Mouse (Mus musculus) left cerebral cortex, adult 8-10 months (tissue): Measurements from ENCODE around the gene Ghrh. TPM values are rescaled to one million over a fixed set of nuclear protein-coding genes. Genes with fewer than 3 reads are reported as not detected.

Source experiments
- DNase-seq, 2 experiments: peaks; one replicate each; pipeline ENCODE4 v3.0.0; 2022; ENCODE audit warnings: low spot score in 2 of 2
- total RNA-seq, 4 experiments: library from RNA; stranded (reverse); gene quantifications; 2 replicates each; pipeline ENCODE4 v1.2.4; 2022

Gene Ghrh
- total RNA-seq, 4 experiments from 2014 or later, result 0.83 TPM; not detected in 3

DNA sequence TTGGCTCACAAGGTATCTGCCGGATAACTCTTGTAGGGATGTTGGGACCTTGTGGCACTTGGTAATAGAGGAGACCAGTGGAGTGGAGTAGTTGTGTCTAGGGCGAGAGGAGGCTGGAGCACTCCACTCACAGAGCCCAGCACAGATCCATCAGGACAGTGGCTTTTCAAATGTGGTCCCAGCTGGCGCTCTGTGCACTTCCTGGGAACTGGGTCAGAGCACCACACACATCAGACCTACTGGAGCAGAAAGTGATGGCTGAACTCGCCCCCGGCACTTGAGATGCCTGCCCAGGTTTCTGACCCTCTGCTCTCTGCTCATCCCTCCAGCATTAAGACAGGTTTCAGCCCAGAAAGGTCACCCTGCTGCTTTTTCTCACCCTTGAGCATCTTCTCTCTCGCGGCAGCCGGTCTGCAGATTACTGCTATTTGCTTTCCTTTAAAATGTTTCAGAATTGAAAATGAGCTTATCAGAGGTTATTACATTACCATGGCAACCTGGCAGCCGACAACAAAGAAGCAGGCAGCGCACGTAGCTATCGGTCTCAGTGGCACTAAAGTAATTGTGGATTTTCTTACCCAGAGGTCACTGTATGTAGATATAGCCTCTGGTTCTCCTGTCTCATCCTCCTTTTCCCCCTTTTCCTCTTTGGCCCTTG lies 1.9 kb upstream of the Ghrh start:
- no peak for DNase-seq

DNA sequence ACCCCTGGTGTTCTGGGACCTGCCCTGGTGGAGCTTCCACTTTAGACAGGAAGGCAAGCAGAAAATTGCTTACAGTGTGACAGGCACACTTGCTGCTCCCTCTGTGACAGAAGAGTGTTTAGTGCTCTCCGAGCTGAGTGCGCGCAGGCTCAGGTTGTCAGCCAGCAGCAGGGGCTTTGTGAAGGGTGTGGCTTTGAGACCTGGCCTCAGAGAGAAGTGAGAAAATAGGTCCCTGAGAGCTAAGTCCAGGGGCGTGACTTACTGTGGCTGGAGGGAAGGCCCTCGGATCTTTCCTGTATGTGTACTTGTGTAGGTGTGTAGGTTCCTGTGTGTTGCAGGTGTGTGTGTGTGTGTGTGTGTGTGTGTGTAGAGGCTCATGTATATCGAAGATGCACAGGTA lies 4.0 kb downstream of the Ghrh start:
- no peak for DNase-seq

DNA sequence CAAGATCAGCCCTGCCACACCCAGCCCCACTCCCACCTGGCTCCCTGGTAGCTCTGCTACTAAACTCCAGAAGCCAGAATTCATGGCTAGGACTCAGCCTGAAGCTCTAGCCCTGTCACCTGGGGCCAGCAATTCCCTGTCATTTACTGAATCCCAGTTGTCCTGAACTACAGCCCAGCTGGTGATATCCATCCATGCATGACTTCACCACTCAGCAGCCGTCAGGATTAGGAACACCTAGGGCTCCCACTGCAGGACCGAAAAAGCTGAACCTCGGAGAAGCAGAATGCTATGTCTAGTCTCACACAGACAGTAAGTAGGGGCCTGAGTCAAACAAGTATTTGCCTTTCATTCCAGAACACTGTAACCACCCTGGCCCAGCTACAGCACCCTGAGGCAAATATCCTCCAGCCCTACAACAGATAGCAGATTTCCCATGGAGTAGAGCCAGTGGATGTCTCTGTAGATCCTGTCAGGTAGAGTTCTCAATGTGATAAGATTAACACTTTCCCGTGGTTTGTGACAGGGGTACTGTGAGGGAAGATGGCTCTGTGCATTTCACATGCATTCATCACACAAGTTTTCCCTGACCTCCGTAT lies 4.9 kb downstream of the Ghrh start:
- DNase-seq, result no peak

DNA sequence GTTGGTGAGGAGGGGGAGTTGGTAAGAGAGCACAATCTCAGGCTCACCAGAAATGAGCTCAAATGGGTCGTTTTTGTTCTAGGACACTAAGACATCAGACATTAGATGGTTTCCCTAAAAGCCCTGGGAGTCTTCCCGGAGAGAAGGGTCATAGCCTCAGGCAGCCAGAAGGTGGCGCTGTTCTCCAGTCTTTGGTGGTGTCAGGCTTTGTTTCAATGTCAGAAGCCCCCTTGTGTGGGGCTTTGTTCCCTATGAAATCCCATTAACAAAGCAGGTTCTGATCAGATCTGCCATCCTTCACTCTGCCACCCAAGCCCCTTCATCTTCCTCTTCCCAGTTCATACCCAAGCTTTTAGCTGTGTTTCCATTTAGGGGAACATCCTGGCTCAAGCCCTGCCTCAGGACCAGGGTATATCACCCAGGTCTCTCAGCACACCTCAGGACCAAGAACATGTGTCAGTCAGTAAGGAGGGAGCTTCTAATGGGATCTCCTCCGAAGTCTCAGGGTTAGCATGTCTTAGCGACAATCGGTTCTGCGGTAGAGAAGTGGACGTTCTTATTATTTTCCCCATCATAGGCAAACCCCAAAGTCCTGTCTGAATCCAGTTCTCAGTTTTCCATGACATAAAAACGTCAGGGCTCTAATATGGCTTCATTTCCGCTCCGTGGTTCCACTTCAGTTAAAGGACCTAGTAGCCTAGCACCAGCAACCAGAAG lies 5.6 kb downstream of the Ghrh start:
- DNase-seq, result peak; percentile 44 to 66

DNA sequence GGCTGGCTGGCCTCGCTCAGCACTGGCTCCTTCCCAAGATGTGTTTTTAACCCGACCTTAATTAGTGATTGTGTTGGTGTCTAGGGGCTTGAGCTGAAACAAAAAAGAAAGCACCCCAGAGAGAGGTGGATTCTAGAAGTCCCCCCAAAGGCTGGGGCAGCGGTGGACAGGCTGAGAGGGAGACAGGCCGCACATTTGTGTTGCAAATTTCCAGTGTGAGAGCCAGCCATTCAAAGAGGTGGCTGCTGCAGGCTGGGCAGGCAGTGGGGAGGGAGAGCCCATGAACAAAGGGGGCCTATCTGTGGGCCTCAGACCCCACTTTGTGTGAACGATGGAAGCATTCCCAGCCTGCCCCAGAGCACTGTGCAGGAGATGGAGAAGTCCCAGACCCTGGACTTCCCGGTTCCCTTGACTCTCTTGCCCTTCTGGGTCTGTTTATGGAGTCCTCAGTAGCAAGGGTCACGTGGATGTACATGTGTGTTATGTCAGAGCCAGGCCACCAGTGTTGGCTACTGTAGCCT lies 7.0 kb downstream of the Ghrh start:
- DNase-seq, result peak in 1 of 2 experiments; percentile 80

DNA sequence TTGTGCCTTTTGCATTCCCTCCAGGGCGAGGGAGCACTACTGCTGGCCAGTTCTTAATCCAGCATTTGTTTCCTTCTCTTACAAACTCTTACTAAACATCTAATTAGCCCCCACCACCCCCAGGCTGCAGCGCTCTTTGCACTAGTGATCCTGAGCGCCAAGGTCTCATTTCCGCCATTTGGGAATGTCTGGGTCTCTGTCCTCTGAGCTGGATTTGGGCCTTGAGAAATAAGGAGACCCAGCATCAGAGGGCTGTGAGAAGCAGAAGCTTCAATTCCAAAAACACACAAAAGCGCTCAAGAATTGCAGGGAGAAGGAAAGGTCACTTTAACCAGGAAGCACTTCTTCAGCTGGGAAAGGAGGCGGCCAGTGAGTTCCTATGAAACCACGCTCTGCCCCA lies 7.8 kb downstream of the Ghrh start:
- DNase-seq, result no peak

DNA sequence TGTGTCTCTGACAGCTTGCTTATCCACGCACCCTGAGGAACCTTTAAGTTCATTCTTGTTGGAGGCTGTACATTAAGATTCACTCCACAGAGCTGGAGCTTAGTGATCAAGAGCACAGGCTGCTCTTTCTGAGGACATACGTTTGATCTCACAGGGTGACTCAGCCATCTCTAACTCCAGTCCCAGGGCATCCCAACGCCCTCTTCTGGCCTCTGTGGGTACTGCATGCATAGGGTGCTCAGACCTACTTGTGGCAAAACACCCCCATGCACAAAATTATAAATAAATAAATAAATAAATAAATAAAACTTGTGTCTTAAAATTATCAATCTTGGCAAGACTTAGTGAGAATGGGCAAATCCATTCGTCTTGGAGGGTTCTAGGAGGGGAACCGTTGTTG lies 8.6 kb downstream of the Ghrh start:
- DNase-seq, result peak in 1 of 2 experiments; percentile 56

DNA sequence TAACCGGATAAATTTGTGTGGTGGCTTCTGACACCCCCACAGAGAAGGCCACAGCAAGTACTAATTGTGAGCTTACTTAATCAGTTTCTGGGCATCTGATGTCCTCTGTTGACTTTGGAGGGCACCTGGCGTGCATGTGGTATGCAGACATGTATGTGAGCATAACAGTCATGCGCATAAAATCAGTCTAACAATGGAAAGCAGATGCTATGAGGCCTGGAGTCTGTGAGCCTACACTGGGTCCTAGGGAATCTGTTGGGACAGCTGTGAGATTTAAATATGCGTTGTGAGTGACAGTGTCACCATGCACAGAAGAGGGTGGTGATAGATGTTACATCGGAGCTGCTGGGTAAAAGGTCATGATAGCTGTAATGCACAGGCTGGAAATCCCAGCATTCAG lies 15.2 kb downstream of the Ghrh start:
- no peak for DNase-seq

DNA sequence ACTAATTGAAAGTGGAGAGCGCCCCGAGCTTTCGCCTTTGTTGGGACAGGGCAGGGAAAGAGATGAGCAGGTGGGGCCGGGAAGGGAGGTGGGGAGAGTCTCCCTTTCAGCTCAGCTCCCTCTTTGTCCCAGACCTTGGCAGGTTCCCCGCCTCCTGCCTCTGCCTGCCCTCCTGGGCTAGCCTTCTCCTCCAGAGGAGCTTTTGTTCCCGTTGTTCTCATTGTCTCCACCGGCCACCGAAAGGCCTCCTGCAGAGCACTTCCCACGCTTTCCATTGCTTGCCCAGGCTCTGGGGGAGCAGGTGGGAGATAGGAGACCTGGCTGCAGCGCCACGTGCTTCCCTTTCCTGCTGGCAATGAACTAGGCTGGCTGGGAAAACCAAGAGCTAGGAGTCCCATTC lies 18.7 kb downstream of the Ghrh start:
- DNase-seq, result no peak

DNA sequence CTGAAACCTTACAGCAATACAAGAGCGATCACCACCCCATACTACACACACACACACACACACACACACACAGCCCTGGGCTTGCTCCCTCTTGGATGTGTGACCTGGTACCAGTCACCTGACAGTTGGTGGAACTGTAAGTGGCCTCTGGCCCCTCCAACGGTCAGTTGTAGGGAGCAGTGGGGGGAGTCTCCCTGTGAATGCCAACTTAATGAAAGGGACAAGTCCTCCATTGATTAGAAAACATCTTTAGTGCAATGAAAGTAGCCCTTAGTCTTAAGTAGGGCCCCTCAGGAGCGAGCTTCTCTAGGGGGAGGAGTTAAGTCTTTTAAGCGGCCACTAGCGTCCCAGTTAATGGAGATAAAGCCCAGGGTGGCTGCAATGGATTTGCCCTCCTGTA lies 19.2 kb downstream of the Ghrh start:
- no peak for DNase-seq

DNA sequence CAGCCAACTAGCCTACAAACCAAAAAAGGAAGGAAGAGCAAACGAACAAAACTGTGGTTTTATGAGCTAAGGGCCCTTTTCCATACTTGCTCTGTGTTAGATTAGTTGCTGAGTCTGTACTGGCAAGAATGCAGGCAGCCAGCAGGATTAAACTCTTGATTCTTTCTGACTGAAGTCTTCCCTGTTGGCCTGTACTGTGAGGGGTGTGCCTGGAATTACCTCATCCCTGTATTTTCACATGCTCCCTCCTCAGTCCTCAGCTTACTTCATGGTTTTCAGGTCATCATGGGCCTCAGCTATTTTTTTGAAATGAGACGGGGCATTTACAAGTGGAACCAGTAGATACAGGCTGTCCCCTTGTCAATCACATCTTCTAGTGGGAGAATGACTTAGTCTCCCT lies 22.1 kb downstream of the Ghrh start:
- no peak for DNase-seq

DNA sequence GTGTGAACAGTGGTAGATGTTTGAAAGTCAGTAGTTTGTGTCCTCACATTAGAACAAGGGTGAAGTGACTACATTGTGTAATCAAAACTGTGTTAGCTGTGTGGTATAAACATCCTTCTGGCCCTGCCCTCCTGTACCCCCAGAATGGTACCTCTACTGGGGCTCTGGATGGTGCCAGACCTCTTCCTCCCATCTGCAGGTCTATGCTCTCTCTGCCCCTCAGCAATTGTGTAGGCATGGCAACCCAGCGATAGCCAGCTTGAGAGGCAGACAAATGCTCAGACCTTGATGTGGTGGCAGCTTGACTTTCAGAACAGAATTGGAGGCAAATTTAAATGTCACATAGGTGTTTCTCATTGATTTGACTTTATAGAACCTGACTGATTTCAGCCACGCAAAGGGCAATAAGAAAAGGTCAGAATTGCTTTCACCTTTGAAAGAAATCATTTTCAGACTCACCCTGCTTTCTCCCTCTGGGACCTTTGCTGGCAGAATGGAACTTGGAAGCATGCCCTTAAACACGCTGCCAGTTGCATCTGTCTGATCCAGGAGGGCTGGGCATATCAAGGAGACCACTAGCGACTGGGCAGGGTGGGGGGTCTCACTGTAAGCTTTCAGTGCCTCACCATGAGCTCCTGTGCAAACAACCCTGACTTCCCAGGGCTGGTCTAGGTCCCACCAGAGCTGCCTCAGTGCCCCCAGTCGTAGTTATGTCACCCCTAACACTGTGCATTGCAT lies 25.1 kb downstream of the Ghrh start:
- DNase-seq, result no peak

DNA sequence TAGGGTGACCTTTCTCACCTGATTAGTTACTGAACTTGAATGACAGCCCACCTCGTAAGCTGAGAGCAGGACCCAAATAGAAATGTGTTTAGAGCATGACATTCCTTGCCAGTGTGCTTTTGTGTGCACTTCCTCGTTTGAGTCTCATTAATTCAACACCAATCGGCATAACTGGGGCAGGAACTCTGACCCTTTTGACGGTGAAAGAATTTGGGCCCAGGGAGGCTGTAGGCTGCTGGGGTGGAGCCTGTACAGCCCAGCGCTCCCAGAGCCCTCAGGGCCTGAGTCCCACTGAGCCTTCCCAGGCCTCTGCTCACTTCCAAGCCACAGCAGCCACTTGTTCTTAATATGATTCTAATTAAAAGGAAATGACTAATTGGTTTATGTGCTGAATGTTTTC lies 26.4 kb downstream of the Ghrh start:
- DNase-seq, result no peak

DNA sequence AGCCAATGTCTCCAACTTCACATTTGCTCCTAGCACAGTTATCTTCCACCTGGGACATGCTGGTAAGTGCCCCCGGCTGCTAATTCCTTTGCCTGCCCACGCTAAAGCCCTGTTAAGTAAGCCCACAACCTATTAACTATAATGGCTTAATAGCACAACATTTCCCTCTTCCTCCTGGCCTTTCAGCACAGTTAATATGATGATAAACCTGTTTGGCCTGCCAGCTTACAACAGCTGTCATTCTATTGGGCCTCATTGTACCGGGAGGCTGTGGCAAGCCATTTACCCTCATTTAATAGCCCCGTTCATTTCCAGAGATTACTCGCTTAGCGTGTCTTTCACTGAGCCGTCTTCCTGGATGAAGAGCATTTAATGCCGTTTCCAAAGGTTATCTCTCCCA lies 27.2 kb downstream of the Ghrh start:
- no peak for DNase-seq

DNA sequence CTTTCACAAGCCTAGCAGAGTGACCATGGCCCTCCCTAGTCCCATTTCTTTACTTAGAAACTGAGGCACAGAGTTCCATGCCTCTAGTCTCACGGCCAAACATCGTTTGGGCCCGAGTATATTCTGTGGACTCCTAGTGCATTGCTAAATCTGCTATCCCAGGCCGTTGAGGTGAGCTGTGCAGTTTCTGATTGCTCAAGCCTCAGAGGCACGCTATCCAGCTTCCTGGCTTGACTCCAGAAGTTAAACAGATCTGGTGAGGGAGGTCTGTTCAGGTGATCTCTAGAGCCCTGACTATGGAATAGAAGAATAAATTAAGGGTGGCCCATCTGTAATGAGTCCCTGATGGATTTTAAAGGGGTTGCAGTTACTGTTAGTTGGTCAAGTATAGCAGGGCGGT lies 30.1 kb downstream of the Ghrh start:
- no peak for DNase-seq

DNA sequence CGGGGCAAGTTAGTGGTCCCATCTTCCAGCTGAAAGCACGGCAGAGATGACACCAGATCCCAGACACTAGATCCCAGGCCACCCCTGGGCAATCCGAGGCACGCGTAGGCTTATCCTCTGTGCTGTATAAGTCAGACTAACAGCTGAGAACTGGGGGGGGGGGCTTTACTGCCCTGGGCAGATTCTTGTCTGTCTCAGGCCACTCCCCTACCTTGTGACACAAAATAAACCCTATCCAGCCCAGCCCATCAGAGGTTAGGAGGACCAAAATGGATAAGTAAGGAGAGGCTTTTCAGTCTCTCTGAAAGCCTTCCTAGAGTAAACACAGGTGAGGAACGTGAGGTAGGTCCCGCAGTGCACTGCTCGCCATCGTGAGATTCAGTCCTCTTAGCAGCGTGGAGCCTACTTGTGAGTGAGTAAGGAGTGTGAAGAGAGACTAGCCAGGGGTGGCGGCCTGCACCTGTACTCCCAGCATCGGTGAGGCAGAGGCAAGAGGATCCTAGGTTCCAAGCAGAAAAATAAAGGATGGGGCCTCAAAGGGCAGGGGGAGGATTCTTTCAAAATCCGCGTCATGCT lies 30.9 kb downstream of the Ghrh start:
- no peak for DNase-seq

DNA sequence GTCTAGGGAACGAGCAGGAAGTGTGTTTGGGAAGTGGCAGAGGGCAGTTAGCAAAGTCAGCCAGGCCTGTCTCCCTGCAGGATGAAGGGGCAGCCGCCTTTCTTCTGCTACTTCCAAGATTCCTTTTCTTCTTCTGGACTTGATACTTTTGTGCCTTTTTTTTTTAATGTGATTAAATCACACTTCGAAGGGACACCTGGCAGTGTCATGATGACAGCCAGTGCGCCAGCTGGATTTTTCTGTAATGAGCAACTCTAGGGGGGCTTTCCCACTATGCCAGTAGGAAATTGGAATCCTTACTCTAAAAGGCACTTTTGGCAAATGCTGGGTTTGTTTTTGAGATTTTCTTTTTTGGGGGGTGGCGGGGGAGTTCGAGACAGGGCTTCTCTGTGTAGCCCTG lies 31.8 kb downstream of the Ghrh start:
- no peak for DNase-seq

DNA sequence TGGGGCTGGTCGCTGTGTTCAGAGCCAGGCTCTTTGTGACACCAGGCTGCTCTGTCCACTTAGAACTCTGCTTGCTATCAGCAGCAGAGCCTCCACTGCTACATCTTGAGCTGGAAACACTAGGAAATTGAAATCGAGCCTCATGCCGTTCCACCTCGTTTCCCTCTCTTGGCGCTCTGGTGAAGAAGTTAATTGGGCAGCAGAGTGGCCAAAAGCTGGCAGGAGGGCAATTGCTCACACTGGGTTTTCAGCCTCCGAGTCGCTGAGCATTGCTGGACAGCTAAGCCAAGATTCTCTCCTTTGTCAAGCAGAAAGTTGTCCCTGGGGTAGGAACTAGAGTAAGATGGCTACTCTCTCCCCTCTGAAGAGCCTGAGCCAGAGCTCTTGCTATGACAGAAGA lies 33.0 kb downstream of the Ghrh start:
- no peak for DNase-seq

DNA sequence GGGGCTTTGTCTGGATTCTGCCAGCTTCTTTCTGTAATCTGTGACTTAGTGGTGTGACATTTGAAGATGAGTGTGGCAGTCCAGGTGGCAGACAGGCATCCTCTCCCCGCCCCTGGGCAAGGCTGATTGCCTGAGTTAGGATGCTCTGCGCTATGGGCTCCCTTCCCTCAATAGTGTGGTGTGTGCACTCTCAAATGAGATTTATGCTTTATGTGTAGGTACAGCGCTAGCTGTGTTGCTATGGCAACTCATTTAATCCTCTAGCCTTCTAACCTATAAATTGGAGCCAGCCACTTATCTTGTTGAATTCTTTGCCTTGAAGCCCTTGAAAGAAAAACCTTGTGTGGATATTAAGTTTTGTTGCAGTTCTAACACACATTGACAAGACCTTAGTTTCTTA lies 33.6 kb downstream of the Ghrh start:
- DNase-seq, result no peak

DNA sequence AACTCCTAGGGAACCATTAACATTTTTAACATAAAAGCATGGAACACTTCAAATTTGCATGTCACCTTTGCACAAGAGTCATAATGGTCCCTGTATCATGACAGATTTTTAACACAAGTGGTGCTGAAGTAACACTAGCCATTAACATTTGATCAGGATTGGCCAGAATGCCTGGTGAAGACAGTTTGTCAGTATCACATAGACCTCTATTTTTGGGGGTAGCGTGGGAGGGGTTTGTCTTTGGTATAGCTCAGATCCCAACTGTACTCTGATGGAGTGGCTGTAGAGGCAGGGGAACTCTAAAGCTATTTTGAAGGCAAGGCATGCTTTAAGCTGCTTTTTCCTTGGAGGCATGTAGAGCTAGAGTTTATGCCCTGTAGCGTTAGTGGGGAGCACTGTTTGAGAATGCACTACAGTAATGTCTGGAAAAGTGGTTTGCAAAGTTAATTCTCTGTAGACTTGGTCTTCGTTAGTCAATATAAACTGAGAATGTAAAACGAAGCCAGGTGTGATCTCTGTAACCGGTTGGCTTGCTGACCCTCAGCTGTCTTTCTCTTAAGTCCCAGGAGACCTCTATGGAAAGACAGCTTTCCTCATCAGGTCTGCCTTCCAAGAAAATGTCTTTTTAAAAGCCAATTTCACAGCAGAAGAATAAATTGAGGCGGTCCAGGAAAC lies 36.2 kb downstream of the Ghrh start:
- no peak for DNase-seq

DNA sequence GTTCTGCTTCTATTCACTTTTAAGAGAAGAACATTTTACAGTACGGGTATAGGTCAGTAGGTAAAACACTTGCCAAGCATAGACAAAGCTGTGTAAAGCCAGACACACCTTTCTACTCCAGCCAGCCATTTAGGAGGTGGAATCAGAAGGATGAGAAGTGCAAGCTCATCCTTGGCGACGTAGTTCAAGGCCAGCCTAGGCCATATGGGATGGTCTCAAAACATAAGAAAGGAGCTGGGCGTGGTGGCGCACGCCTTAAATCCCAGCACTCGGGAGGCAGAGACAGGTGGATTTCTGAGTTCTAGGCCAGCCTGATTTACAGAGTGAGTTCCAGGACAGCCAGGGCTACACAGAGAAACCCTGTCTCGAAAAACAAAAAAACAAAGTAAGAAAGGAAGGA lies 37.7 kb downstream of the Ghrh start:
- DNase-seq, result no peak
